Mouse (Mus musculus): ENCODE measurements around the gene Ntm.

Ntm gene

DNA sequence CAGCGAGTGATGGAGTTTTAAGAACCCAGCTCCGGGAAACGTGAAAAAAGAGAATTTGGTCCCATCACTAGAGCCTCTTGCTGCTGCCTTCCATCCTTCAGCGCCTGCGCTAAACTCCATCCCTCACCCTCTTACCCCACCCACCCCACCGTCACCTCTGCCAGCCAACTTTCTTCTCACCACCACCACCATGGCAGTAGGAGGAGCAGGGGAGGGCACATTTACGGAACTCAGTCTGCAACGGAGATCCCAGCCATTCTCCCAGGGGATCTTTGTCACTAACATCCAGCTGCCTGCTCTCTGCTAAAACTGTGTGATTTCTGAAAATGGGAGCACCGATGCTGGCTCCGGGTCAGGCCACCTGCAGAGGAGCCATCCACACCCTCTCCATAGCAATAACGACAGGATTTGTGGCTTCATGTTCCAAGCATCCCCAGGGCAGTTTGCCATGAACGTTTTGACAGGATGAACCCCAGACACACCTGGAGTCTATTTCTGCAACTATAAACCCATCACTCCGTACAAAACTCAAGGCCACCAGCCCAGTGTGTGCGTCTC lies 309.2 kb downstream of the Ntm start:
- no peak for DNase-seq

DNA sequence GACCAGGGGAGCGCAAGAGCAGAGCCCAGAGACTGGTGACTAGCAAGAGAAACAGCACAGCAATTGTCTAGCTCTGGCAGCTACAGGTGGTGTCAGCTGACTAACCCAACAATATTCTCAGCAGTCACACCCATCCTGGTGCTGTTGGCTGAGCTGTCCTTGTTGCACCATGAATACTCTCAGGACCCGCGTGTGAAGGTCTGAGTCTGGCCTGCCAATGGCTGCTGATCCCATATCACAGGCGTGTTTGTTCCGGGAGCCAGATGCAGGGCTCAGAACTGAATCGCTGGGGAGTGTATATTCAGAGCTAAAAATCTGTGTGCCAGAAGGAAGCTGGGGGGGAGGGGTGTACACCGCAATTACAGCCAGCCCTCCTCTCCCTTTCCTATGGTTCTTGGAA lies 310.1 kb downstream of the Ntm start:
- no peak for DNase-seq

DNA sequence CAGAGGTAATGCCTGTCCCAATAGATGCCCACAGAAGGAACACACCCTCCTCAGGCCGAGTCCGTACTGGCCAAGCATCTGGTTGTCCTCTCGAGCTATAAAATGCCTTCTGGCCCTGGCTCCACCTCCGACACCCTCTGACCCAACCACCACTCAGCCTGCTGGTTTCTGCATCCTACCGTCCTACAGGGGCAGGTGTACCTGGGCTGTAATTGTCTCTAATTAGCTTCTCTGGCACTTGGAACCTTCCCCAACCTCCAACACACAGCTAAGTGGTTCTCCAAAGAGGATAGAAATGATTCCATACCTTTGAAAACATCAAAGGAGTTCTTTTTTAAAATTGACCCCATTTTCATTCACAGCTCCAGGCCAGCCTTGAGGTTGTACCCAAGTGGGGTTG lies 311.1 kb downstream of the Ntm start:
- no peak for DNase-seq

DNA sequence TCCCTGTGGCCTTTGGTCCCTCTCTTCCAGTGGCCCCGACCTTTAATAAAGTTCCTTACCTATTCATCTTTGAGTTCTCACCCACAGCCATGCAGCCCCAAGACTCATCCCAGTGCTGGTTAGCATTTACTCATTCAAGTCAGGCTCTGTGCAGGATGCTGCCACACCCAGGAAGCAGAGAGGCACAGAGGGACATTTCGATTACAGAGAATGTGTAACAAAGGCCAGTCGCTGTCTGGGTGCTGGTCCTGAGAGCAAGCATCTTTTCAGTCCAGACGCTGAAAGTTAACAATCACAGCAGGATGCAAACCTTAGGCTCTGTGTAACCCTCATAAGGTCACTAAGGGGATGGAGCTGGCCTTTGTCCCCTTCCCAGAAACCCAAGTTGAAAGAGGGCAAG lies 311.7 kb downstream of the Ntm start:
- DNase-seq: no peak

DNA sequence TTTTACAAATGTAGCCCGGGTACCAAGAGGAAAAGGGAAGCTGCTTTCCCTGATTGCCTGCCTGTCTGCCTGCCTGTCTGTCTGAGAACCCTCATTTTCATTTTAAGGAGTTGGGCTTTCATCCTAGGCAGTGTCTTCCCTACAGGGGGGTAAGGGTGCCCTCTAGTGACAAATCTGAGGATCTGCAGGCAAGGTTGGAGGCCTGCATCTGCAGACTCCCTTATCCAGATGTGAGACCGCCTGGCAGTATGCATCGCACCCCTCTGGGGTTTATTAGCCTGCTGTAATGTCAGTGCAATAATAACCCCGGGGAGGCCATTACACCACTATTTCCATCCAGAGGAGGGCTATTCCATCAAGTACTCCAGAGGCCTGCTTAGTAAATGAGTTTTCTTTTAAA lies 312.3 kb downstream of the Ntm start:
- DNase-seq: no peak

DNA sequence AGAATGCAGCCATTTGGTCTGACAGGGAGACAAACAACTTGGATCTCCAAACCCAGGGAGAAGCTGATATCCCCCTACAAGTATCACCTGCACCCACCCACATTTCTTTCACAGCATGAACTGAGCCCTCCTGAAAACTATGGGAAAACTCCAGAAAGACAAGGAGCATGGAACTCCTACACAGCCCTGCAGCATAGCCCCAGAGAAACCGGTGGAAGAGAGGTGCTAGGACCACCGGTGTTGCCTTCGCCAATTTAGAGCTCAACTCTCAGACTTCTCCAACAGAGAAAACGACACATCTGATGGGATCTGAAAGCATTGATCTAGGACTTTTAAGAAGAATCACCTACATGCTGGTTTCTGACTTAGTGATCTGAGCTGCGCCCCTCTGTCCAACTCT lies 312.7 kb downstream of the Ntm start:
- no peak for DNase-seq

DNA sequence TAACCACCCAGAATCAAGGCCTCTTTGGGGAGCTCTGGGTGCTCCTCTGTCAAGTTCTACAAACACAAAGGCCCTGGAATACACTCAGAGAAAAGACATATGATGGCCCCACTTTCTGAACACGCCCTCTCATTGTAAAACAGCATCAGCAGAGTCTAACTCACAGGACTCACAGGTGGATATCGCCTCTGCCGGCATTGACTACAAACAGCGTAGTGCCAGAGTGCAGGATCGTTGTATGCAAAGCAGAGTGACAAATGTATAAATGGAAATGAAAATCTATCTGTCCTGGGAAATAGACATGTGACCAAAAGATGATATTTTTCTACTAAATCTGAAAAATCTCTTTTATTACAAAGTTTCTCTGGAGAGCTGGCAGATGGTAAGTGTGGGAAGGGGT lies 314.7 kb downstream of the Ntm start:
- DNase-seq: no peak

DNA sequence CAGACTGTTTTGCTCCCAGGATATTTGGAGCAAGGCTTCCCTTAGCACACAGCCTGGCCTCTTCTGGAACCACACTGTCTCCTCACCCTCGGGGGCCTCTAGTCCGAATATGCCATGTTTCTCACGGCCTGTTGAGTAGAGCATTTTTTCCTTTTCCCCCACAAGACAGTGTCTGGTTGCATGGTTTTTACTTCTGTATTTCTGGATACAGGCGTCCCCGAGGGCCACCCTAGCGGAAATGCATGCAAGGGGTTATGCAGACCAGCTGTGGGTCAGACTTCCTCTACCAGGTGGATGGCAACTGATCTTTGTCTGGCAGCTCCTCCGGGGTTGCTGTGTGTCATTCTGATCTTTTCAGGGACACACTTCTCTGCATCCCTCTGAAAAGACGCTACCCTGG lies 315.2 kb downstream of the Ntm start:
- no peak for DNase-seq

DNA sequence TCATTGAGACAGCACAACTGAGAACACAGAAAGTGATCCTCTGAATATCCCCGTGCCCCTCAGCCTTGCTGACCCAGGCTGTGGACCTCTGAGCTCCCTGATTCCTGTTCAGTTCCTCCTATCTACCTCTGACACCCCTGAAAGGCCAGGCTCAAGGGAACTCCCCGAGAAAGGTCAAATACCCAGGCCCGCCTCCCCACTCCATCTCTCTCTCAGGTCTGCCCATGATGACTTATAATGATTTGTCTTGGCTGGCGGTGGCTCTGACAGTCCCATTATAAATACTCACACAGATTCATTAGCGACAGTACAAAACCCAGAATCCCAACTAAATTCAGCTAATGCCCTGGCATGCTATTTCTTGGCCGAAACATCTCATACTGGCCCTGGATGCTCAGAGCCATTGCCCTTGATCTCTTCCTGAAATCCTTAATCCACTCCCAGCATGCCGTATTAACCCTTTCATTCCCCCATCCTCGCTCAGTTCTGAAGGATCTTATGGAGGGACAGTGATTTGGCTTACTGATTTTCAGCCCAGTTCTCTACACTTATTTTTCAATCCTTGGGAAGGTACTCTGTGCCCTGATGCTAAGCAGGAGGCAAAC lies 317.0 kb downstream of the Ntm start:
- no peak for DNase-seq

DNA sequence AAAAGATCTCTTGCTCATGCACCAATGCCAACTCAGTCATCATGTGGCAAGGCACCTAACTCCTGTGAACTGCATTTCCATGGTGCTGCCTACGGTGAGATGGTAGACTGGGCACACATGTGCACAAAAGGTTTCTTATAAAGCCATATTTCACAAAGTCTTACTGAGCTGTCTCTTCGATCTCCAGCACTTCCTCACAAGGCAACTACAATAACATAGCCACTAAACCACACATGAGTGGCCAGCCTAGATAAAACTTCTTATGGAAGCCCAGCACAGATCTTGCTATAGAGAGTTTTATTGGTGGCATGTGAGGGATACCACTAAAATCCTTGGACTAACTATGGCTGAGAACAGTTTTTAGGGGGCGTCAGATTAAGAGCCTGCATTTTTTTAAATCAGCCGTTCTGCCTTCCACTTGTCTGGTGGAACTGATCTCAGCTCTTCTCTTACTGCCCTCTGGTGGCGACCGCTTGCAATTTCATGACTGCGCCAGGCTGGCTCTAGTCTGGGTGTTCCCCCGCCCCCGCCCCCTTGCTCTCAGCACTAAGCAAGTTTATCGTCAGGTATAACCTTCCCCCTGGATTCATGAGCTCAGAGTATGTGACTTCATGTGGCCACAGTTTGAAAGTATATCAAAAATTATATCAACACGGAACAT lies 319.8 kb downstream of the Ntm start:
- no peak for DNase-seq

DNA sequence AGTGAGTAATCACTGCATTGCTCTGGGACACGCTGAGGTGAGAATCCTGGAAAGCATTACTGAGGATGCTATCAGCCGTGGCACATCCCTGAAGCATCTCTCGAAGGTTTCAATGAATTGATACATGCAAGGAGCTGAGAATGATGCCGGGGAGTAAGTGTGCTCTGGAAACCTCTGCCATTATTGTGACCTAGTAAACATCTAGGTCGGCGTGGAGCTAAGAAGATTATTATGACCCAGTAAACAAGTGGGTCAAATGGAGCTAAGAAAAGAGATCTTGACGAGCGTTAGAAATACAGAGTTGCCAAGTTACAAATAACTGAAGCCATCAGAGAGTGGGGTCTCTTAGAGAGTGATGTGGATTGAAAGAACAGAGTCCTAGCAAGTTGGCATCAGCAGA lies 325.6 kb downstream of the Ntm start:
- no peak for DNase-seq

DNA sequence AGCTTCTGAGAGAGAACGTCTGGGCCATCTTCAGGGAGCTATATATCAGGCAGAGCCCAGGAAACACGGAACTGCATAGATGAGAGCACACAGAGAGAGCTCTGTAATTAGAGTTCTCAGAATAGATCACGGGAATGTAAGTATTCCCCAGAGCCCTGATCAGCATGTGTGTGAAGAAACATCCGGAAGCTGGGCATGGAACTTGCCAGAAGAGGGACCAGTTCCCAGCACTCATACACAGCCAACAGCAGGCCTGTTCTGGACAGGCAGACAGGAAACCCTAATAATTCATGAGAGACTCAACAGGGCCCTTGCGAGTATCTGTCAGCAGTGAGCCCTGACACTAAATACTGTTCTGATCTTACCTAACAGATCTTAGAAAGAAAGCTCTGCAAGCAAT lies 345.8 kb downstream of the Ntm start:
- DNase-seq: no peak

DNA sequence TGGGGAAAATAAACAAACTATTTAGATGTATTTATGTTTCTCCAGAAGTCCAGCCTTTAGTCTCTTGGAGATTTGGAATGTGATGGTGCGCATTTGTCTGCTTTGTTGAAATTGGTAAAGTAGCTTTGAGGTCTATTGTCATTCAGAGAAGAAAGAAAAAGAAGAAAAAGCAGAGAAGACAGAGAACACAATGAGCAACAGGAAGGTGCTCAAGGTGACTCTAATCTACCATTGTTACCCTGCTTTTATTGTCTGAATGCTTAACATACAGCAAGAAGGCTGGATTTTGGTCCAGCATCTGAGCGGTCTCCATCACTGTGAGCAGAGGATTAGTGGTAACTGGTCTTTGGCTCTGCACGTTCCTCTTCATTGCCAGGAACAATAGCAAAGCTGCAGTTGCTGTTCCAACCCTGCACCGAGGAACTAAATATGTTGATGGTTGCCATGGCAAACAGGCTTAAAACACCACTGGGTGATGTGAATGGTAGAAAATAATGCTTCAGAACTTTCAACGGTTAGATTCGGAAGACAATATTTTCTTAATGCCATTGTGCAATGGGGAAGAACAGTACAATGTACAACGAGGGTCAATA lies 350.8 kb downstream of the Ntm start:
- no peak for DNase-seq

DNA sequence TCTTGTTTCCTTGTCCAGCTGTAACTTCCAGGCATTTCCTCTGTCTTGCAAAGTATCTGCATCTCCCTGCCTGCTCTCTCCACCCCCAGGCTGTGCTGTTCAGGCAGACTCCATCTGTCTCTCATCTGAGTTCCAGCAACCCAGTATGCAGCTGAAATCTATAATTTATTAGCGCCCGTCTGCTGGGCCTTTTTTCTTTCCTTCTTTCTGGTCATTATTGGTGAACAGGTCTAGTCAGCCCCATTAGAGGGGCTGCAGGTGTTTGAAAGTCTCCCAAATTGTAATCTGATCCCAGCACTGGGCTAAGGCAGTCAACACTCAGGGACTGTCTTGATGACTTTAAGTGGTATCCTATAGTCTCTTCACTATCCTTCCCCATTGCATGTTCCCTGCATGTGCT lies 352.1 kb downstream of the Ntm start:
- no peak for DNase-seq

DNA sequence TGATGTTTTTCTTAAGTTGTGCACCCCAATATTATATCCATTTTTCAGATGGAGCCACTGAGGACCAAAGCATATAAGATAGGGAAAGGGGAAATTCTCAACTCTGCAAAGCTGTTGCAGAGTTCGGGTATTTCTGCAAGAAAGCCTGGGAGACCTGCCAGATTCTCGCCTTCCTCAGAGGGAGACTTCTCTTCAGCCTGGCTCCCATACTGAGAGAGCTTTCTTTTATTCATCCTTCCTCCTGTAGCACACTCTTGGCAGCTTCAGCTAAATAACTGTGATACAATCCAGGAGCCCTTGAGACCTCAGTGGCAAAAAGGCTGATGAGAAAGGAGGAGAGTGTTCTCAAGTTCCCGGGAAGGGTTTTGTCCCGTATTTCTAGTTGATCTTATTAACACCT lies 365.3 kb downstream of the Ntm start:
- no peak for DNase-seq

DNA sequence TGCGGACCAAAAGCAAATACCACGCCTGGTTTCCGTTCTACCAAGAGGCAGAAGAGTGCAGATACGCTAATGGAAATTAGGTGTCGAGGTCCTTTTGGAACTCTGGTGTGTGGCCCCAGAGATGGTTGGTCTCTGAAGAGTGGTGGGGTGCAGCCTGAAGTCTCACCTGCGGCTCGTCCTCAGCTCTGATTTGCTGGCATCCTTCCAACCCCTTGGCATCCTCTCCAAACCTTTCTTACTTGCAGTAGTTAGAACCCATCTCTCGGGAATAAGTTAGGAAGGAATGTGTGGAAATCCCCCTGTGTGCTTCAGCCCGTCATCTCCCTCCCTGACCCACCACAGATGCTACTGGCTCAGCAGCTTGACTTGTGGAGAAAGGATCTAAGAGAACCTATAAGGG lies 367.6 kb downstream of the Ntm start:
- no peak for DNase-seq

DNA sequence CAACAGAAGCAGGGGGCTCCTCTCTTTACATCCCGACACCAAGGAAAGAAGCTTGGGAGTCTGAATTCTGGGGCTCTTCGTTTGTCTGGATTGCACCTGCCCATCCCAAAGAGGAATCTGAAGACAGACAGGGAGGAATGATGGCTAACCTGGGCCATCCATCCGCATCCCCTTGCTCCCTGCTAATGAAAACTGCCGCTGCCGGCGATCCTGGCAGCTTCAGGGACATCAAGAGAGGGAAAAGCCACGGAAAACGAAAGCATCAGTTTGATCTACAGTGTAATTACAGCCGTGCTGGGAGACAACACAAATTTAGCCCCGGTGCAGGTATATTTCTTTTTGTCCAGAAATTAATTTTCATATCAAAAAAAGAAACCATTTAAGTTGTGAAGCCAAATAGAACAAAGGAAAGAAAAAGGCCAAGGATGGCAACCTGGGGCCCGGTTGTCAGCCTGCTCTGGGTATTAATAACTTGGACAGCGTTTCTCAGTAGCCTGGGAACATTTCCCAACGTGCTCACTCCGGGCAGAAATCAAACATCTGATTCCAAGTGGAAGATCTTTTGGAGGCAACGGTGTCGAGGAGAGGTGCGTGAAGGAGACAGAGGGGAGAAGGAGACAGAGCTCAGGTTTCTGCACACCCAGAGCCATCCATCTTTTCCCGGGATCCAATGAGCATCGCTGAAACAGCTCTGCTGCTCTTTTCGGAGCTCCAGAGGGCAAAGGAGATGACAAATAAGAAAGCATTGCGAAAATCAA lies 368.2 kb downstream of the Ntm start:
- DNase-seq: no peak

DNA sequence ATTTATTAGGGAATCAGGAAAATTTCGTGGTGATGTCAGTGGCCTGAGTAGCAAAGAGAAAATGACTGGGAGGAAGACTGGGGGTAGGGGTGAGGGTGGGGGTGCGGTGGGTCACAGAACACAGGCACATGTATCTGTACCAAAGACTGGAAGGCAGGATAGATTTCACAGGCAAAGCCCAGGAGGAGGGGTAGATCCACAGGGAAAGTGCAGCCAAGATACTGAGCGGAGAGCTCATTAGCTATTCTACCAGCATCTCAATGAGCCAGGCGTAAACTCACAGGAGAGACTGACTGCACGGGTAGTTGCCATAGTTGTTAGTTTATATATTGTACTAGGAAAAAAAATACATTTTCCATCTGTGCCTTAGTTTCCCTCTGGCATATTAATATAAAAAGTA lies 375.6 kb downstream of the Ntm start:
- DNase-seq: no peak

DNA sequence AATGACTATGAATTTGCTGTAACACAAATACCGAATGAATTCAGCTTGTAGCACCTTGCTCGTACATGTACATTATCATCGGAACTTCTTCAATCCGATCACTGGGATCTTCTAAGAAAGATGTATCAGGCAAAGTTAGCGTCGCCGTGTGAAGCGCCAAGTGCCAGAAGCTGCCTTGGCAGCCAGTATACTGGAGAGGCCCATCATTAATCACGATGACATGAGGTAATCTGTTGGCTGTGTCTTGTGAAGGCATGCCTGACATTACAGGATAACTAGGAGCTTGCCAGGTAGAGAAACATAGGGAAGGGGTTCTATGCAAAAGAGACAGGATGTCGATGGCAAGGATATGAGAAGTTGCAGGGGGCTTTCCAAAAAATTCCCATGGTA lies 376.6 kb downstream of the Ntm start:
- no peak for DNase-seq

DNA sequence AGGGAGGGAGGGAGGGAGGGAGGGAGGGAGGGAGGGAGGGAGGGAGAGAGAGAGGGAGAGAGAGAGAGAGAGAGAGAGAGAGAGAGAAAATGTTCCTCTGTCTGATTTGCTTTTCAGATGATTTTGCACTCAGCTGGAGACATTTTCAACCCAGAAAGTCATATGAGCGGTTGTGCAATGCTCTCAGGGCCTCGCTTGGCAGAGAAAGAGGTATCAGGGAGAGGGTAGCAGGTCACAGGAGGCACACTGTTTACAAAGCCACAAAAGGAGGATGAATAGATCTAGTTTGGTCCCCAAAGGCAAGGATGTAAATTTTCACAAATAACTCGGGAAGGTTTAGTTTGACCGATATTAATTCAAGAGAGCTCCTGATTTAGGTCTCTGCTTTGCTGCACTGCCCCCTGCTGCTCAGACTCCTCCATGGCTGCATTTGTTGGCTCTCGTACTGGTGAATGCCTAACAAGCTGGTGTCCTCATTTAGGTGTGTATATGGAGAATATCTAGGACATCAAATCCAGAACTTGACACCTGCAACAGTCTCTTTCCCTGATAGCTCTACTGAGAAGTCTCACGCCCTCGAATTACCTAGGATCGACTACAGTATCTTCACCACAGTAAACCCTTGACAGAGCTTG lies 377.1 kb downstream of the Ntm start:
- no peak for DNase-seq

DNA sequence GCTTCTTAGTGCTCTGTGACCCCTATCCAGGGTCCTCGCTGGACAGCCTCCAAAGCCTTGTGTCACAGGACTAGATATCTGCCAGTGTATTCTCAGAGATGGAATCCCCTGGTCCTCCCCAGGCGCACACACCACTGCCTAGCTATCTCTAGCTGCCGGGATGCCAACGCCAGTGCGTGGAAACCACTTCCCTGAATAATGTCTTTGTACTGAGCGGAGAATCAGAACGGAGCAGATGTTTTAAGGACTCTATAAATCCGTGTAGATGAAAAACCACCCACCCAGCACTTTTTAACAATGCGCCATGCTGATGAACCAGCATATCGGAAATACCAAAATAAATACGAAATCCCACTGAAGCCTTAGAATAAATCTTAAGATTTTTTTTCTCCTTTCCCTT lies 384.7 kb downstream of the Ntm start:
- DNase-seq: no peak

DNA sequence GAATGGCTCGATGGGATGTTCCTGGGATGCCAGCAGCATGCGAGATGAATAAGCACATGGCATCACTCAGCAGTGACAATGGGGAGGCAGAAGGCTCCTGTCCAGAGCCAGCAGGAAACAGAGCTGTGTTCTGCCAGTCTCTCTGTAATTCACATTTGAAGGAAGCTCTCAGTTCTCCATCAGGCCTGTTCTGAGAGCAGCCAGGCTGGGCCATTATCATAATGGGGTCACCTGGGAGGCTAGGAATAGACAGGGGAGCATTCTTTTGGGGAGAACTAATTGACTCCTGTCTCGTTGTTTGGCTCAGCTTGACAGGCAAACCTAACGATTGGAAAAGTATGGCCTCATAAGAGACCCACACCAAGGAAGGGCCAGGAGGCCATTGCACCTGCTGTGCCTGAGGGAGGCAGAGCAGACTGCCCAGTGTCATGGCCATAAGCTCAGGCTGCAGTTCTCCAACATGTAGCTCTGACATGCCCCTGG lies 386.8 kb downstream of the Ntm start:
- no peak for DNase-seq

DNA sequence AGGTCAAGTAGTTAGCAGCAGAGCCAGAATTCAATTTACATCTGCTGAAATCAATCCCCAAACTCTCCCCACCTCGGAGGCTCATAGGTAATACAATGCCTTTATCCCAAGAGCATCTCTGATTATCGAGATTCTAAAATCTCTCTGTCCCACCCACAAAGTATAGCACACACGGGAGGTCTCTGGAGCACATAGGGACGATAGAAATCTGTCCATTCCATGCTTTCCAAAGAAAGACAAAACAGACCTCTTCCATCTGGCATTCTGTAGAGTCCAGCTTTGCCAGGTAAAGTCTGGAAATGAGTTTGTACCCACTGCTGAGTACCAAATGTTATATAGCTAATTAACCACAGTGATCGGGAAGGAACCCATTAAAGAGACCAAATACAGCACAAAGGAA lies 388.4 kb downstream of the Ntm start:
- DNase-seq: no peak

All from thymus, adult 18-20 months (tissue).